Mouse (Mus musculus): Measurements from ENCODE around the gene Hyal5.

Gene Hyal5

GRCm38 (mm10) chr6:24857697-24858096, at the start of gene Hyal5:
TSS of gene Hyal5 (plus strand) at chr6:24857997.
- no peak for DNase-seq

GRCm38 (mm10) chr6:24822070-24822469, 35.7 kb upstream of the Hyal5 start:
- DNase-seq, result no peak

- no peak for DNase-seq
Observed at GRCm38 (mm10) chr6:24860320-24860719, 2.5 kb downstream of the Hyal5 start.

GRCm38 (mm10) chr6:24863649-24864048, 5.9 kb downstream of the Hyal5 start:
- no peak for DNase-seq

GRCm38 (mm10) chr6:24894146-24894873, 36.5 kb downstream of the Hyal5 start:
- no peak for DNase-seq

- no peak for DNase-seq
Observed at GRCm38 (mm10) chr6:24894874-24895183, 37.0 kb downstream of the Hyal5 start.

- no peak for DNase-seq
Observed at GRCm38 (mm10) chr6:24905101-24905500, 47.3 kb downstream of the Hyal5 start.

GRCm38 (mm10) chr6:24907824-24908223, 50.0 kb downstream of the Hyal5 start:
- DNase-seq, result no peak

GRCm38 (mm10) chr6:24910016-24910727, 52.4 kb downstream of the Hyal5 start:
- DNase-seq, result no peak

- no peak for DNase-seq
Observed at GRCm38 (mm10) chr6:24910728-24911105, 52.9 kb downstream of the Hyal5 start.

GRCm38 (mm10) chr6:24913591-24913990, 55.8 kb downstream of the Hyal5 start:
- no peak for DNase-seq

- no peak for DNase-seq
Observed at GRCm38 (mm10) chr6:24925076-24925785, 67.4 kb downstream of the Hyal5 start.
